Mouse (Mus musculus) heart, embryonic 11.5 days (tissue): Measurements from ENCODE around the gene Klhl33. TPM values are rescaled to one million over a fixed set of nuclear protein-coding genes. Genes with fewer than 3 reads are reported as not detected.
"Not testable (repeated sequence)": the region's sequence is repeated elsewhere in the genome, so short reads cannot be mapped to it uniquely, and the experiment has no call there.

Source experiments
- ATAC-seq: fragments of 200-750 bp; cut with Nextera tagmentation; replicated peaks from 2 replicates; pipeline ENCODE4 v1.8.0; 2017; ENCODE audit warnings: moderate library complexity; ENCODE audit not compliant: insufficient number of reproducible peaks, low FRiP score, low TSS enrichment
- H3K27ac ChIP-seq: fragments of 300-500 bp; sonication (generic); 2 replicates; pipeline ENCODE4 v1.5.1; 2014; ENCODE audit warnings: mild to moderate bottlenecking, low read depth, low read length
- H3K27me3 ChIP-seq: fragments of 300-500 bp; sonication (generic); 2 replicates; pipeline ENCODE4 v1.6.1; 2014; ENCODE audit warnings: mild to moderate bottlenecking, low read length, mixed read lengths; ENCODE audit not compliant: control insufficient read depth, insufficient read depth
- H3K36me3 ChIP-seq: fragments of 300-500 bp; sonication (generic); 2 replicates; pipeline ENCODE4 v1.6.1; 2014; ENCODE audit warnings: mild to moderate bottlenecking, low read length, moderate library complexity, mixed read lengths; ENCODE audit not compliant: control insufficient read depth, insufficient read depth
- H3K4me1 ChIP-seq: fragments of 300-500 bp; sonication (generic); 2 replicates; pipeline ENCODE4 v1.6.1; 2014; ENCODE audit warnings: low read length; ENCODE audit not compliant: control insufficient read depth, insufficient read depth
- H3K4me2 ChIP-seq: fragments of 300-500 bp; sonication (generic); 2 replicates; pipeline ENCODE4 v1.6.1; 2014; ENCODE audit warnings: mild to moderate bottlenecking, moderate library complexity
- H3K4me3 ChIP-seq: fragments of 300-500 bp; sonication (generic); 2 replicates; pipeline ENCODE4 v1.5.1; 2014; ENCODE audit warnings: low read depth, low read length
- H3K9ac ChIP-seq: fragments of 300-500 bp; sonication (generic); 2 replicates; pipeline ENCODE4 v1.6.1; 2014; ENCODE audit warnings: mild to moderate bottlenecking, low read depth, low read length, moderate library complexity
- H3K9me3 ChIP-seq: fragments of 300-500 bp; sonication (generic); replicated peaks from 2 replicates; pipeline ENCODE4 v1.6.1; 2016; ENCODE audit warnings: low read length; ENCODE audit not compliant: control insufficient read depth
- WGBS: fragments of 180-500 bp; shearing (Covaris S2); extraction: QIAGEN DNeasy Blood & Tissue Kit; methylation state at CpG from one replicate; pipeline ENCODE4 v1.1.7; 2014; ENCODE audit not compliant: insufficient replicate concordance; 5-methylcytosine and 5-hydroxymethylcytosine counted together
- polyA plus RNA-seq: library from polyadenylated mRNA; unstranded; fragments of >200 nt; fragmentation: Nextera tagmentation; extraction: Ambion mirVana; gene quantifications from 2 replicates; pipeline ENCODE4 v1.2.1, GENCODE M21; 2014

Klhl33 gene
- polyA plus RNA-seq, 1 experiment from 2014 or later: 0.11 TPM

DNA sequence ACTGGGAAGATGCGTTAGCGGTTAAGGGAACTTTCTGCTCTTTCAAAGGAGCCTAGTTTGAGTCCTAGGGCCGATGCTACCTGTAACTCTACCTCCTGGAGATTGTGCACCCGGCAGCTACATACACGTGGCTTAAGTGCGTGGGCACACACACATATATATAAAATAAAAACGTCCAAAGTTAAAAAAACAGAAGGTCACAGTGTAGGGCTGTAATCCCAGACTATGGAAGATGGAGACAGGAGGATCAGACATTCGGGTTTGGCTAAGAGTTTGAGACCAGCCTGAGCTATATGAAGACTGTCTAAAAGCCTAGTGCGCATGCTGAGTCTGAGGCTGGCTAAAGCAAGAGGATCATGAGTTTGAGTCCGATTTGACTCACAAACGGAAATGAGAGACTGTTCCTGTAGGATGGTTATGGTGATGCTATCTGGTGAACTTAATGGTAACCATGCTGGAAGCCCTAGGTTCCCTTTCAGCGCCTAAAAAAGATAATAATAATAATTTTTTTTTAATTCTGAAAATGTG lies 34.2 kb upstream of the Klhl33 start:
- no peak for ATAC-seq
- Histone ChIP-seq H3K9me3 (no peaks in the 10 kb centered on the region), H3K27me3 (no peaks in the 10 kb centered on the region), H3K36me3 (peaks cover 18% of the 10 kb centered on the region), H3K4me1 (peaks cover 7% of the 10 kb centered on the region), H3K4me3 (peak overlapping the region; percentile 97), H3K4me2 (peak overlapping the region; percentile 87), H3K9ac (peak overlapping the region; percentile 79), H3K27ac (peak overlapping the region; percentile 89)
- WGBS: 13% methylated on average over 12 of the region's 12 CpGs

DNA sequence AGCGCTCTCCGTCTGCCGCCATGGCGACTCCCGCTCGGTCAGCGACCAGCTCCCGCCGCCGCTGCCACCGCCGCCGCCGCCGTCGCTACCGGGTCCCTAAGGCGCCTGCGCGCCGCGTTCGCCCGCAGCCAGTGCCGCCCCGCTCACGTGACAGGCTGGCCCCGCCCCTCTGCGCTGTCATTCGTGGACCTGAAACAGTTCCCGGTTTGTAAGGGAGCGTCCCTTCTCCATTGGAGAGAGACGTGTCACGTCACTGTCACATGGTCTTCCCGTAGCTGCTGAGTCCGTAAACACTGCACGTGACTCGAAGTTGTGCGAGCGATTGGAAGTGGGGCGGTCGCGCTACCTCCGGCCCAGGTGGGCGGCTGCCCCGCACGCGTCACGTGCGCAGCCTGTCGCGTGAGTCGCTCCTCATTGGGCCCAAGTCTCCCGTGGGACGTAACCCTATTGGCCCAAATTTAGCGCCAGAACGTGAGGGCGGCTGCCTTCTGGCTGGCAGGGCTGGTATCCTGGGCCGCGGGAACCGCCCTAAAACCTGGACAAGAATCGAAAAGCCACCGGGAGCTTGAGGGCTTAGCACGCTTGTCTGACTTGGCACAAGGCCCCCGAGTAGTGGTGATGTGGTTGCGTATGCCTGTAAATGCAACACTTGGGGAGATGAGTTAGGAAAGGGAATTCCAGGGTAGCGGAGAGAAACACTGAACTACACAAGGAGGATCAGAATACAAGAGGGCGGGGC lies 33.6 kb upstream of the Klhl33 start, which contains the start of the genes Pip4p1 and Pnp:
Gene Pip4p1 (minus strand): TSS at position 103 of the 739 bp plus-strand sequence.
Gene Pnp (plus strand): TSS at position 329 of the 739 bp plus-strand sequence.
- peaks cover 7% of the 10 kb centered on the region for H3K4me1 ChIP-seq
- H3K27ac ChIP-seq: peak within 1 kb of the TSS; percentile 89
- peak within 1 kb of the TSS; percentile 97 for H3K4me3 ChIP-seq
- peak; percentile 100 for ATAC-seq
- H3K9me3 ChIP-seq: no peaks in the 10 kb centered on the region
- under 1% methylated on average over 67 of the region's 68 CpGs for WGBS
- peak within 1 kb of the TSS; percentile 97 for H3K9ac ChIP-seq
- peaks cover 24% of the 10 kb centered on the region for H3K36me3 ChIP-seq
- H3K27me3 ChIP-seq: no peaks in the 10 kb centered on the region
- peak within 1 kb of the TSS; percentile 87 for H3K4me2 ChIP-seq

DNA sequence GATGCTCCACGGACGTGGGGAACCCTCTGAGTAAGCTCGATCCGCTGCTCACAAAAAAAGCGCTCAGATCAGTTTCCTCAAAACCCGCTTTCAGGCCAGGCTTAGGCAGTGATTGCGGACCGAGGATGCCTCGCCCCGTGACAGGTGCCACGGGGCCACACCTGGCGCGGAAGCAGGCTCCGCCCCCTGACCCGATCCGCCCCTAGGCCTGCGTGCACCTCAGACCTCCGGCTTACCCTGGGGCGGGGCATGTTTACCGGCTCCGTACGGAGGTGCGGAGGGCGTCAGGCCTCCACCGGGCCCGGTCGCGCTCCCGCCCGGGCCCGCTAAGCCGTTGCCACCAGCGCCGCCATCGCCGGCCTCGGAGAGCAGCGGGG lies 33.1 kb upstream of the Klhl33 start:
- ATAC-seq: peak; percentile 53
- no peaks in the 10 kb centered on the region for H3K9me3 ChIP-seq
- H3K27ac ChIP-seq: peak overlapping the region; percentile 80
- H3K9ac ChIP-seq: peak overlapping the region; percentile 97
- WGBS: 0% methylated on average over 38 of the region's 38 CpGs
- peak overlapping the region; percentile 87 for H3K4me2 ChIP-seq
- H3K4me3 ChIP-seq: peak overlapping the region; percentile 97
- peaks cover 7% of the 10 kb centered on the region for H3K4me1 ChIP-seq
- H3K27me3 ChIP-seq: no peaks in the 10 kb centered on the region
- peaks cover 24% of the 10 kb centered on the region for H3K36me3 ChIP-seq

DNA sequence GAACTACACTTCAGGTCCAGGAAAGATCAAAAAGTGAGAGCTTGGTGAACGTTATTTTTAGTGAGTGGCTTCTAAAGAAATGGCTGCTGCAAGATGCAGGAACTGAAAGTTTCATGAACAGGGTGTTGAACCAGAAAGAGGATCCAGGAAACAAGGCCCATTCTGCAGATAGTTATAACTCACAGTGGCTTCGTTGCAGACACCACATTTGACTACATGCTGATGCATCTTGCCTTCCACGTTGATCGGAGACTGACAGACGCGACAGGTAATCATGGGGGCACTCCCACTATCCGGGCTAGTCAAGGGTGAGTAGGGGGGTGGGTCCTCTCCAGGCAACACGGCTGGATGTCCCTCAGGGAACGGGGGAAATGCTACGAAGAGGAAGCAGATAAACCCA lies 32.6 kb upstream of the Klhl33 start:
- no peaks in the 10 kb centered on the region for H3K27me3 ChIP-seq
- peaks cover 24% of the 10 kb centered on the region for H3K36me3 ChIP-seq

DNA sequence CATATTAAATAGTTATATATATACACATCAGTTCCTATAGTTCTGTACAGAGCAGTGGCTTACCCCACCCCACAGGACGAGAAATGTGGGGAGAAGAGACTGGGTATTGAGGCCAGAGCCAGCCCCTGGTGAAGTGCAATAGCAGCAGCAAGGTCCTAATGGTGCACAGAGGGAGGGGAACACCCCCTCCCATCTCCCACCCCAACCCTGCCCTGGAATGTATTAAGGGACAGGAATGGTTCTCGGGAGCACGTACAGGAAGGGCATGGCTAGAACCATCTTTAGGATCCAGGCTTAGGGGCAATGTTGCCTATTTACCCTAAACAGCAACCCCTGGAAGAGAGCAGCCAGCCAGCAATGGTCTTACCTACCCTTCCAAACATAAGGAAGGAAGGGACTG lies 30.1 kb upstream of the Klhl33 start:
- no peak overlapping the region for H3K4me2 ChIP-seq
- no peak overlapping the region for H3K9ac ChIP-seq
- H3K27ac ChIP-seq: no peak overlapping the region
- ATAC-seq: no peak
- H3K4me1 ChIP-seq: peaks cover 7% of the 10 kb centered on the region
- 82% methylated on average over 3 of the region's 3 CpGs for WGBS
- H3K27me3 ChIP-seq: no peaks in the 10 kb centered on the region
- no peak overlapping the region for H3K4me3 ChIP-seq
- H3K36me3 ChIP-seq: peaks cover 24% of the 10 kb centered on the region
- no peaks in the 10 kb centered on the region for H3K9me3 ChIP-seq

More for the DNA sequence above, 32.6 kb upstream of the Klhl33 start:
- peak overlapping the region; percentile 97 for H3K9ac ChIP-seq
- H3K4me1 ChIP-seq: peaks cover 7% of the 10 kb centered on the region
- no peak for ATAC-seq
- H3K4me2 ChIP-seq: peak overlapping the region; percentile 87
- peak overlapping the region; percentile 97 for H3K4me3 ChIP-seq
- peak overlapping the region; percentile 80 for H3K27ac ChIP-seq
- no peaks in the 10 kb centered on the region for H3K9me3 ChIP-seq
- 18% methylated on average over 10 of the region's 10 CpGs for WGBS

- 2% methylated on average over 38 of the region's 38 CpGs for WGBS
- peaks cover 24% of the 10 kb centered on the region for H3K36me3 ChIP-seq
- peak overlapping the region; percentile 89 for H3K4me3 ChIP-seq
- peaks cover 7% of the 10 kb centered on the region for H3K4me1 ChIP-seq
- peak overlapping the region; percentile 93 for H3K9ac ChIP-seq
- H3K27ac ChIP-seq: peak overlapping the region; percentile 93
- peak overlapping the region; percentile 80 for H3K4me2 ChIP-seq
- no peaks in the 10 kb centered on the region for H3K9me3 ChIP-seq
- peak; percentile 40; the same call in 1 of the 2 replicates for ATAC-seq
- H3K27me3 ChIP-seq: no peaks in the 10 kb centered on the region
These were observed 28.0 kb upstream of the Klhl33 start for GRCm38 (mm10) chr14:50925111-50925920.

GRCm38 (mm10) chr14:50924281-50925064 lies 27.2 kb upstream of the Klhl33 start, which contains the start of the genes Osgep and Apex1:
TSS of gene Osgep (minus strand) at chr14:50924893.
TSS of gene Apex1 (plus strand) at chr14:50924968.
- H3K27me3 ChIP-seq: no peaks in the 10 kb centered on the region
- WGBS: under 1% methylated on average over 57 of the region's 57 CpGs
- ATAC-seq: peak; percentile 95

GRCm38 (mm10) chr14:50923437-50923836 lies 26.1 kb upstream of the Klhl33 start:
- Histone ChIP-seq H3K36me3 (peaks cover 19% of the 10 kb centered on the region), H3K4me3 (peak overlapping the region; percentile 89), H3K4me2 (peak overlapping the region; percentile 80)
- not testable (repeated sequence) for H3K9ac ChIP-seq, H3K27me3 ChIP-seq, H3K27ac ChIP-seq, ATAC-seq, H3K9me3 ChIP-seq, H3K4me1 ChIP-seq
- WGBS: 57% methylated on average over 1 of the region's 1 CpGs

More at GRCm38 (mm10) chr14:50924281-50925064, 27.2 kb upstream of the Klhl33 start, which contains the start of the genes Osgep and Apex1:
- peaks cover 27% of the 10 kb centered on the region for H3K36me3 ChIP-seq
- H3K9ac ChIP-seq: peak within 1 kb of the TSS; percentile 93
- no peaks in the 10 kb centered on the region; the same call in none of the 2 replicates for H3K4me1 ChIP-seq
- peak within 1 kb of the TSS; percentile 89 for H3K4me3 ChIP-seq
- no peaks in the 10 kb centered on the region for H3K9me3 ChIP-seq
- H3K4me2 ChIP-seq: peak within 1 kb of the TSS; percentile 80
- peak within 1 kb of the TSS; percentile 93 for H3K27ac ChIP-seq
